Mouse (Mus musculus): ENCODE measurements around the gene Vwa5b1. TPM values are rescaled to one million over a fixed set of nuclear protein-coding genes. Genes with fewer than 3 reads are reported as not detected.
A peak's percentile ranks its signal among the peaks of the same experiment; 100 is the strongest.

The Vwa5b1 gene
- polyA plus RNA-seq, 1 experiment from 2014 or later = 0.68 TPM

DNA sequence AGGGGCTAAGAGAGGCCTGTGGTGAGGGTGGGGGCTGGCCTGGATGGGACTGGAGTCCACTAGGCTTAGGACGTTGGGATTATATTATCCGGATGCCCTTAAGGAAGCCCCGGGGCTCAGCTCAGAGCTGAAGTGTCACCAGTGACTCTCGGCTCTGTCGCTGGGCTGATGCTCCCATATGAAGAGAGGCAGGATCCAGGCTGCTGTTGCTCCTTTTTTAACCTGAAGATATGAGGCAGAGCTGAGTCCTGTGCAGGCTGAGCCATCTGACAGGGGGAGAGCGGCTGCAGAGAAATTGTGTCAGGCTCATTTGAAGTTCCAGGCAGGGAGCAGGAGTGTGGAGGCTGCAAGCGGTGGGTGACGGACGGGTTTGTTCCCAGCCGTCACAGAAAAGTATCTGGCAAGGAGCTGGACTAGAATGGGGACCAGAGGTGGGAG, 87.5 kb downstream of the Vwa5b1 start:
- no peaks in the 10 kb centered on the region for H3K9me3 ChIP-seq (replicated peaks)
- WGBS = 11% methylated on average over 10 of the region's 10 CpGs
- no peak overlapping the region for H3K9ac ChIP-seq
- no peak overlapping the region for H3K4me2 ChIP-seq
- H3K36me3 ChIP-seq (ENCODE audit: poor library complexity, severe bottlenecking) = no peaks in the 10 kb centered on the region
- peaks cover 25% of the 10 kb centered on the region for H3K4me1 ChIP-seq
- H3K4me3 ChIP-seq = no peak overlapping the region
- ATAC-seq = 0 out of 2 replicates have a peak, but pooled peaks have one; percentile 21
- peaks cover 9% of the 10 kb centered on the region; the same call in 1 of the 2 replicates for H3K27me3 ChIP-seq
- no peak overlapping the region for H3K27ac ChIP-seq

DNA sequence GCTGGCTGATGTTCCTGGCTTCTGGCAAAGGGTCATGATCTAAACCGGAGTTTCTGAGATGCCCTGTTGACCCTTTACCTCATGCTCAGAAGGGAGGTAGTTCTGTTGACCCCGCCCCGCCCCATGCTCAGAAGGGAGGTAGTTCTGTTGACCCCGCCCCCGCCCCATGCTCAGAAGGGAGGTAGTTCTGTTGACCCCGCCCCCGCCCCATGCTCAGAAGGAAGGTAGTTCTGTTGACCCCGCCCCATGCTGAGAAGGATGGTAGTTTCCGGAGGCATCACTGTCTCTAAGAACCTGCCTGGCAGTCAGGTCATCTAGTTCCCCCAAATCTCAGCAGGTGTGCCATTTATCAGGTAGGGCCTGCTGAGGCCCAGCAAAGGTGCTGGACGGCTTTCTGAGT, 88.1 kb downstream of the Vwa5b1 start:
- WGBS = 28% methylated on average over 10 of the region's 10 CpGs
- Histone ChIP-seq H3K27ac (no peak overlapping the region), H3K4me1 (peaks cover 24% of the 10 kb centered on the region), H3K9me3 (replicated peaks) (no peaks in the 10 kb centered on the region), H3K27me3 (0 out of 2 replicates have a peak, but pooled peaks cover 9% of the 10 kb centered on the region), H3K4me3 (no peak overlapping the region), H3K9ac (no peak overlapping the region), H3K36me3 (ENCODE audit: poor library complexity, severe bottlenecking) (no peaks in the 10 kb centered on the region), H3K4me2 (no peak overlapping the region)
- no peak for ATAC-seq

GRCm38 (mm10) chr4:138547041-138547440, 88.6 kb downstream of the Vwa5b1 start:
- no peak overlapping the region for H3K4me3 ChIP-seq

DNA sequence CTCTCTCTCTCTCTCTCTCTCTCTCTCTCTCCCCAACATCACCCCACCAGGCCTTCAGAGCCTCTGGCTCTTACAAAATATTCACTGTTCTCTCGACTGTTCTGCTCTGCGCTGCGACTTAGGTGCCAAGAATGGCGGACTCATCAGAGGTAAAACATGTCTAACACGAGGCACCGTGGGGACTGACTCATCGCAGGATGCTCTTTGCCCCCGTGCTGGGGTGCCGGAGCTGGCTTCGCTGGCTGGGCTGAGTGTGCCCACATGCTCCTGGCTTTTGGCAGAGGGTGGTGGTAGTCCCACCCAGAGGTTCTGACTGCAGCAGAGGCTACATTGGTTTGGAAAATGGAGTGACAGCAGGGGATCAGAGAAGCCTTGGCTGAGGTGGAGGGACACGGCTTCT, 89.4 kb downstream of the Vwa5b1 start:
- 75% methylated on average over 11 of the region's 11 CpGs for WGBS
- Histone ChIP-seq H3K4me3 (no peak overlapping the region), H3K4me1 (peaks cover 24% of the 10 kb centered on the region), H3K36me3 (ENCODE audit: poor library complexity, severe bottlenecking) (no peaks in the 10 kb centered on the region), H3K27ac (no peak overlapping the region), H3K27me3 (0 out of 2 replicates have a peak, but pooled peaks cover 9% of the 10 kb centered on the region), H3K9me3 (replicated peaks) (no peaks in the 10 kb centered on the region), H3K4me2 (no peak overlapping the region), H3K9ac (no peak overlapping the region)
- no peak for ATAC-seq

More at GRCm38 (mm10) chr4:138547041-138547440, 88.6 kb downstream of the Vwa5b1 start:
- Histone ChIP-seq H3K36me3 (ENCODE audit: poor library complexity, severe bottlenecking) (no peaks in the 10 kb centered on the region), H3K4me2 (no peak overlapping the region), H3K9me3 (replicated peaks) (no peaks in the 10 kb centered on the region), H3K4me1 (peaks cover 24% of the 10 kb centered on the region), H3K27ac (no peak overlapping the region), H3K27me3 (0 out of 2 replicates have a peak, but pooled peaks cover 9% of the 10 kb centered on the region), H3K9ac (no peak overlapping the region)
- WGBS = 62% methylated on average over 6 of the region's 6 CpGs
- ATAC-seq = no peak

DNA sequence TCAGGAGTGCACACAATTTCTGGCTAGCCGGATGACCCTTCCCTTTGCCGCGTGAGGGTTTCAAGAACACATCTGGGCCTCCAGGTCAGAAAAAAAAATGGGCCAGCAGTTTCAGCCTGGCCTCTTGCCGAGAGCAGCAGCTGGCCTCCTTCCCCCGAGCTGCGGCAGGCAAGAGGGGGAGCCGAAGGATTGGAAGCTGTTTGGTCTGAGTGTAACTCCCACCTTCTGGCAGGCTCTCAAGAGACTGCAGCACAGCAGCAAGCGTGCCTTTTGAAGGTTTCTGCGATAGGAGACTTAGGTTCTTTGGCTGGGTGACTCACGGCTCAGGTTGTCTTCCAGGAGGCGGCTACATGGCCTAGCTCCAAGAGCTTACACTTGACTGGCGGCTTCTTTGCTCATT, 92.5 kb downstream of the Vwa5b1 start:
- Histone ChIP-seq H3K27ac (no peak overlapping the region), H3K9ac (no peak overlapping the region), H3K9me3 (replicated peaks) (no peaks in the 10 kb centered on the region), H3K4me3 (no peak overlapping the region), H3K27me3 (0 out of 2 replicates have a peak, but pooled peaks cover 9% of the 10 kb centered on the region), H3K4me1 (peaks cover 27% of the 10 kb centered on the region), H3K36me3 (ENCODE audit: poor library complexity, severe bottlenecking) (no peaks in the 10 kb centered on the region), H3K4me2 (no peak overlapping the region)
- WGBS = 48% methylated on average over 12 of the region's 12 CpGs
- no peak for ATAC-seq

- Histone ChIP-seq H3K4me3 (no peak overlapping the region), H3K27ac (peak overlapping the region; percentile 77), H3K36me3 (ENCODE audit: poor library complexity, severe bottlenecking) (no peaks in the 10 kb centered on the region), H3K9me3 (replicated peaks) (no peaks in the 10 kb centered on the region), H3K4me2 (peak overlapping the region; percentile 21; the same call in 1 of the 2 replicates), H3K9ac (no peak overlapping the region), H3K4me1 (peaks cover 42% of the 10 kb centered on the region), H3K27me3 (0 out of 2 replicates have a peak, but pooled peaks cover 5% of the 10 kb centered on the region)
- peak; percentile 46 for ATAC-seq
- 42% methylated on average over 4 of the region's 4 CpGs for WGBS
Observed at GRCm38 (mm10) chr4:138538084-138538449, 97.6 kb downstream of the Vwa5b1 start.

- 20% methylated on average over 10 of the region's 10 CpGs for WGBS
- H3K9ac ChIP-seq = no peak overlapping the region
- H3K4me2 ChIP-seq = peak overlapping the region; percentile 21
- peaks cover 39% of the 10 kb centered on the region for H3K4me1 ChIP-seq
- no peaks in the 10 kb centered on the region for H3K9me3 ChIP-seq (replicated peaks)
- no peak overlapping the region for H3K4me3 ChIP-seq
- peak overlapping the region; percentile 77 for H3K27ac ChIP-seq
- peak; percentile 92 for ATAC-seq
- H3K36me3 ChIP-seq (ENCODE audit: poor library complexity, severe bottlenecking) = no peaks in the 10 kb centered on the region
- 0 out of 2 replicates have a peak, but pooled peaks cover 5% of the 10 kb centered on the region for H3K27me3 ChIP-seq
Observed at GRCm38 (mm10) chr4:138537210-138538083, 98.2 kb downstream of the Vwa5b1 start.

DNA sequence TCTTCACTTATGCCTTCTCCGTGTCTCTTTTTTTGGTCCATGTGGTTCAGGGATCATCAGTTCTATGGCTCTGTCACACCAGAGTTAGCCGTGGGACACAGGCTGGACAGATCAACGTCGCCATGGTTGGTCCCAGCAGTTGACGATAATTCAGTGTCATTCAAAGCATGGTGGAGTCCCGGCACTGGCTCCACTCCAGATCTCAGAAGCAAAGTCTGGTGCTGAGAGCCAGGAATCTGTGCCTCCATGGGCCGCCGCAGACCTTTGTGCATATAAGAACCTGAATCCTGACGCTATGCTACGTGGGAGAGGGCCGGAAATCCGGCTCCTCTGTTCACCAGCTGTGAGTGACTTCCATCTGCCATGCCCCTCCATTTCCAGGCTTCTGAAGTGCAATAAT, 100.1 kb downstream of the Vwa5b1 start:
- no peaks in the 10 kb centered on the region for H3K9me3 ChIP-seq (replicated peaks)
- 0 out of 2 replicates have a peak, but pooled peaks cover 5% of the 10 kb centered on the region for H3K27me3 ChIP-seq
- no peak for ATAC-seq
- no peak overlapping the region for H3K4me2 ChIP-seq
- no peaks in the 10 kb centered on the region for H3K36me3 ChIP-seq (ENCODE audit: poor library complexity, severe bottlenecking)
- WGBS = 83% methylated on average over 12 of the region's 12 CpGs
- peaks cover 39% of the 10 kb centered on the region for H3K4me1 ChIP-seq
- H3K27ac ChIP-seq = peak overlapping the region; percentile 44
- H3K4me3 ChIP-seq = no peak overlapping the region
- no peak overlapping the region for H3K9ac ChIP-seq

GRCm38 (mm10) chr4:138533877-138534276, 101.8 kb downstream of the Vwa5b1 start:
- no peak overlapping the region for H3K4me2 ChIP-seq
- no peak overlapping the region for H3K27ac ChIP-seq
- no peak overlapping the region for H3K4me3 ChIP-seq
- H3K9me3 ChIP-seq (replicated peaks) = no peaks in the 10 kb centered on the region
- no peak for ATAC-seq
- no peak overlapping the region for H3K9ac ChIP-seq
- H3K36me3 ChIP-seq (ENCODE audit: poor library complexity, severe bottlenecking) = no peaks in the 10 kb centered on the region
- peaks cover 35% of the 10 kb centered on the region for H3K4me1 ChIP-seq
- 0 out of 2 replicates have a peak, but pooled peaks cover 5% of the 10 kb centered on the region for H3K27me3 ChIP-seq
- 88% methylated on average over 2 of the region's 2 CpGs for WGBS

GRCm38 (mm10) chr4:138531761-138532160, 103.9 kb downstream of the Vwa5b1 start:
- no peaks in the 10 kb centered on the region for H3K9me3 ChIP-seq (replicated peaks)
- H3K27me3 ChIP-seq = 0 out of 2 replicates have a peak, but pooled peaks cover 5% of the 10 kb centered on the region
- H3K9ac ChIP-seq = no peak overlapping the region
- H3K4me2 ChIP-seq = no peak overlapping the region
- H3K27ac ChIP-seq = no peak overlapping the region
- peaks cover 14% of the 10 kb centered on the region for H3K4me1 ChIP-seq
- no peak for ATAC-seq
- no peak overlapping the region for H3K4me3 ChIP-seq
- no peaks in the 10 kb centered on the region for H3K36me3 ChIP-seq (ENCODE audit: poor library complexity, severe bottlenecking)
- 83% methylated on average over 2 of the region's 2 CpGs for WGBS

DNA sequence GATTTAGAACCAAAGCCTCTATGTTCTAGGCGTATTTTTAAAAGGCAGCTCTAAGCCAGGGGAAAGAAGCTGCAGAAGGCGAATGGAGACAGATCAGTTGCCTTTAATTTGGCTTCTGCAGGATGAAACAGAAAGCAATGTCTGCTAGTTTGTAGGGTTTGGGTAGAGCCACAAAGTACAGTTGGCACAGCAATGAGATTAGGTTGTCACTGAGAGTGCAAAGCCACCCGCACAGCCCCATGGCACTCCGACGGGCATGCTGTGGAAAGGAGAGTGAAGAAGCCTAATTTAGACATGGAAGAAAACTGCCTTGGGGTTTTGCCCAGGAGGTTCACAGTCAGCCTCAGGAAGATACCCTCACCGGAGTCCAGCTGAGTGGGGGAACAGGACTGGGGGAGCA, 105.7 kb downstream of the Vwa5b1 start:
- no peak for ATAC-seq

GRCm38 (mm10) chr4:138525684-138526083, 110.0 kb downstream of the Vwa5b1 start:
- Histone ChIP-seq H3K27ac (no peak overlapping the region), H3K36me3 (ENCODE audit: poor library complexity, severe bottlenecking) (no peaks in the 10 kb centered on the region), H3K4me1 (peaks cover 12% of the 10 kb centered on the region), H3K4me3 (no peak overlapping the region), H3K9me3 (replicated peaks) (no peaks in the 10 kb centered on the region), H3K9ac (peak overlapping the region; percentile 34), H3K4me2 (no peak overlapping the region), H3K27me3 (no peaks in the 10 kb centered on the region)
- 62% methylated on average over 4 of the region's 4 CpGs for WGBS
- no peak for ATAC-seq

More for the DNA sequence above, 105.7 kb downstream of the Vwa5b1 start:
- H3K9me3 ChIP-seq (replicated peaks) = no peaks in the 10 kb centered on the region
- H3K36me3 ChIP-seq (ENCODE audit: poor library complexity, severe bottlenecking) = no peaks in the 10 kb centered on the region
- no peak overlapping the region for H3K4me3 ChIP-seq
- H3K9ac ChIP-seq = no peak overlapping the region
- H3K4me2 ChIP-seq = no peak overlapping the region
- H3K27ac ChIP-seq = no peak overlapping the region
- 0 out of 2 replicates have a peak, but pooled peaks cover 2% of the 10 kb centered on the region for H3K27me3 ChIP-seq
- peaks cover 4% of the 10 kb centered on the region; the same call in 1 of the 2 replicates for H3K4me1 ChIP-seq
- WGBS = 93% methylated on average over 6 of the region's 6 CpGs

All from forebrain, embryonic 13.5 days (tissue).